Mouse (Mus musculus) erythroblast, embryonic 14.5 days (primary cell): ENCODE measurements around the gene Gm9817.

Experiments used
- GATA1 ChIP-seq: IDR thresholded peaks from 2 replicates; pipeline ENCODE4 v1.6.1; 2012; ENCODE audit warnings: low read length, inconsistent platforms, mixed read lengths
- TAL1 ChIP-seq: IDR thresholded peaks from 3 replicates; pipeline ENCODE4 v1.6.1; 2012; ENCODE audit warnings: low read length, inconsistent platforms, mixed read lengths

DNA sequence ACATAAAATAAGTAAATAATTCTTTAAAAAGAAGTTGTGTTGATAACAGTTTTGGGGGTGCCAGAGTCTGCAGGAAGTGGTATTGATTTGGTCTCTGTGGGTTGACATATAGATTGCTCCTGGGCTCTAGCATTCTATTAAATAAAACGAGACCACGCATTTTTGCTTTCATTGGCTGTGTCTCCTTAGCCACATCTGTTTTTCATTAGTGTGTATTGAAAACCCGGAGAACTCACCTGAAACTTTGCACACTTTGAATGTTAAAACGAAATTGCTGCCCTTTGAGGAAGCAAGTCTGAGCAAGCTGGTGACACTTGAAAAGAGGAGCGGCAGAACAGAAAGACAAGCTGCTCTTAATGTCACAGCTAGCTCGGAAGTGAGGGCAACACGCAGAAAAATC, 43.7 kb upstream of the Gm9817 start:
- TF ChIP-seq TAL1 (no peak), GATA1 (no peak)
